Mouse (Mus musculus) ES-Bruce4 (cell line): ENCODE data around the gene Ubl4b.

Experiments used
- CTCF ChIP-seq: IDR thresholded peaks from one replicate; pipeline ENCODE4 v1.8.1; 2011; ENCODE audit warnings: low read depth, low read length
- POLR2A ChIP-seq: IDR thresholded peaks from one replicate; pipeline ENCODE4 v1.8.1; 2011; ENCODE audit warnings: low read length; ENCODE audit not compliant: insufficient read depth

GRCm38 (mm10) chr3:107554842-107555241 lies at the start of gene Ubl4b:
- TF ChIP-seq POLR2A (no peak), CTCF (no peak)
